Mouse (Mus musculus): ENCODE measurements around the gene Jak1.

DNA sequence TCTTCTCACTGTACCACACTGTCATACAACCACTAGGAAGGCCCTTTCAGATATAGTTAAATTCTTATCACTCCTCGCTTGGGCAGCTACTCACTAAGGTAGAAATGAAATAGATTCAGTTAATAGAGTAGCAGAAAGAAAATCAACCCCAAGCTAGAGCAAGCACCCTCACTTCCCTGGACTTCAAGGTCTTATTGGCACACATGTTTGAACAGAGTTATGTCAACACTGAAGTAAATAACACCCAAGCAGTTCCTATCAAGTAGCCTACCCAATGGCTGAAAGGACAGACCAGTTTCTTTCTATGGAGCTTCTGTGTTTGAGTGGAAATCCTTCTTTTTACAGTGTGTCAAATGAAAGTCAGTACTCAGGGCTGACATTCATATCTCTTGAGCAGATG lies 17.2 kb upstream of the Jak1 start:
- no peak for TF ChIP-seq CTCF (IDR thresholded peaks at IDR 0.05; ENCODE audit: low read depth)
- TF ChIP-seq EP300 (IDR thresholded peaks at IDR 0.05; ENCODE audit: low read depth), result no peak
